8 mouse cellular contexts compared by ENCODE assay signal in the genomic region with DNA sequence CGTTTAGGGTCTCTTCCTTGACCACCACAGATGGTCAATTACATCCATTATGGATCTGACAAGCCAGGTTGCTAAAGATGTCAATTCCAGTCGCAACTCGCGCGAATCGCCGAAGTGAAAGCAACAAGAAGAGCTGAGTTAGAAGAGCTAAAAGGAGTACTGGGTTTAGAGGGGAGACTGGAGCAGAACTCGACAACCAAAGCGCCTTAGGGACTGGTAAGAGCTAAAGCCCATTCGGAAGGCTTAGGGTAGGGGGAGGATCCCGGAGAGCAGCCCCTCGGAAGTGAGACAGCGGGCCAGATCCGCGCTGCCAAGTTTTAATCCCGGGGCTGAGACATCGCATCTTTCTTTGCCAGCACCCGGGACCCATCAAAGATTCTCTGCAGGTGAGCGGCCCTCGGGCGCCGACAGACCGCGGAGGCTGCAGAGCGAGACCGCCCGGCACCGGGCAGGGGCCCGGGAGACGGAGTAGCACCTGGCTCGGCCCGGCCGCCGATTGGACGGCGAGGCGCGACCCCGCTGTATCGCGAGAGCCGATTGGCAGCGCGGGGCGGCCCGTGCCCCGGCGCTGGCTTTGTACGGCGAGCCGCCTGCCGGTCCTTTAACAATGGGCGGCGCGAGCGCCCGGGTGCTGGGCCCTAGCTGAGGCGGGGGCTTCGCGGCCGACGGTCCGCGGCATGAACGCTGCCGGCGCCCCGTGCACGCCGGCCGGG. TPM values are rescaled to one million over a fixed set of nuclear protein-coding genes. Genes with fewer than 3 reads are reported as not detected.
DNase-seq lines count a peak whose midpoint lies in the region; ATAC-seq and TF ChIP-seq lines count a peak whose summit lies in the region.

Gene Ccnj, plus strand, starts transcription at position 577 of the 713 bp plus-strand sequence.

- TF ChIP-seq CTCF in cortical plate, adult 2 months (IDR thresholded peaks at IDR 0.05; ENCODE audit: extremely low read depth, insufficient read depth, low read length) = no peak

- peak within 1 kb of the TSS; percentile 62 for H3K4me3 ChIP-seq in cortical plate, adult 2 months (ENCODE audit: insufficient read depth, low read length)

- DNase-seq in adipocyte (ENCODE audit: low spot score) = peak; percentile 83
- DNase-seq in gastrocnemius, adult 8-10 months (ENCODE audit: low spot score in 2 of 2) = peak; percentile 82 to 85
- peak; percentile 91 for DNase-seq in induced T-regulatory cell, adult 2 months (ENCODE audit: low read depth)
- peak; percentile 88 to 92 for DNase-seq in left cerebral cortex, adult 8-10 months (ENCODE audit: low spot score in 2 of 2)
- DNase-seq in right cerebral cortex, adult 18-20 months = peak; percentile 94
- DNase-seq in urinary bladder, adult 2 months (ENCODE audit: low spot score) = peak; percentile 98

- peaks cover 4% of the 10 kb centered on the region for H3K4me1 ChIP-seq in cortical plate, adult 2 months (ENCODE audit: control insufficient read depth, insufficient read depth, low read length)

- H3K27ac ChIP-seq in cortical plate, adult 2 months (ENCODE audit: insufficient read depth, low read length) = peak within 1 kb of the TSS; percentile 79; the same call in 1 of the 2 replicates

- TF ChIP-seq POLR2A in cortical plate, adult 2 months (IDR thresholded peaks at IDR 0.05; ENCODE audit: extremely low read depth, insufficient read depth, low read length) = no peak; the same call in 1 of the 2 replicates

- peak; percentile 88 for ATAC-seq in megakaryocyte, adult 5-6 weeks (ENCODE audit: poor library complexity, severe bottlenecking)

RNA-seq across cellular contexts. Expression of gene Ccnj, which starts in this region (rescaled TPM):
- 6.8 and 7.0 TPM in 2 replicates for polyA plus RNA-seq in cortical plate, adult 2 months (2012; rRNA removed)
- 1 to 10 TPM; 2.0 to 3.3 (median 2.8) TPM for total RNA-seq in gastrocnemius, adult 8-10 months (2022)
- total RNA-seq in left cerebral cortex, adult 8-10 months (2022) = 1 to 10 TPM; 6.4 to 7.8 (median 7.2) TPM
- 1.7 and 3.6 TPM in 2 replicates for total RNA-seq in megakaryocyte, adult 5-6 weeks (2015)
- total RNA-seq in megakaryocyte, adult 5-6 weeks (2017) = 3.8 and 7.4 TPM in 2 replicates
- polyA plus RNA-seq in urinary bladder, adult 2 months (2012; rRNA removed) = 4.8 and 5.3 TPM in 2 replicates

Comparison
In these comparisons a context has a peak if more than half of its experiments do, and no peak if none do; other contexts are left out.
1. Peak in every context shown above with its lines: DNase-seq, ATAC-seq, H3K4me3 ChIP-seq and H3K27ac ChIP-seq.